Mouse (Mus musculus): Measurements from ENCODE around the gene Ndufa11. TPM values are rescaled to one million over a fixed set of nuclear protein-coding genes. Genes with fewer than 3 reads are reported as not detected.

The Ndufa11 gene
- polyA plus RNA-seq, 1 experiment from 2014 or later: 709 TPM

DNA sequence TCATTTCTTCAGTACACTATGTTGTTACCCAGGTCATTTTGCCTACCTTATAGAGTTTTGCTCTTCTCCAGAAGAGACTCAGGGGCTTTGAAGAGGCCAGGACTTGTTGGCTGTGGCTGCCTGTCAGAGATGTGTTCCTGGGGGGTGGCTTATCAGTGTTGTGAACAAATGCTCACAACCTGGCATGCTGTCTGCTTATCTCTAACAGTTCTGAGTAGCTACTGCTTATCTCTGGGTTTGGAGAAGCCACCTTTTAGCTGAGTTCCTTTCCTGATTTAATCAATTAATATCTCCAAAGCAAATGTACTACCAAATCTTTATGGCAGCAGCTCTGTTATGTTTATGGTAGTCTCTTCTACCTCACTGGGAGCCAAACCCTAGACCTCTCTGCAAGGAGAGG lies 29.5 kb upstream of the Ndufa11 start:
- Histone ChIP-seq H3K27me3 (replicated peaks) (no peaks in the 10 kb centered on the region), H3K4me3 (replicated peaks) (no peak overlapping the region), H3K4me1 (peaks cover 20% of the 10 kb centered on the region), H3K9ac (replicated peaks) (no peak overlapping the region), H3K36me3 (peaks cover 51% of the 10 kb centered on the region), H3K9me3 (replicated peaks) (no peaks in the 10 kb centered on the region), H3K4me2 (no peak overlapping the region), H3K27ac (replicated peaks) (no peak overlapping the region)
- no peak for ATAC-seq (ENCODE audit: low FRiP score)

- H3K4me2 ChIP-seq: no peak overlapping the region
- H3K36me3 ChIP-seq: peaks cover 54% of the 10 kb centered on the region
- H3K9ac ChIP-seq (replicated peaks): no peak overlapping the region
- no peaks in the 10 kb centered on the region for H3K27me3 ChIP-seq (replicated peaks)
- H3K4me3 ChIP-seq (replicated peaks): no peak overlapping the region
- WGBS: 94% methylated on average over 2 of the region's 2 CpGs
- H3K4me1 ChIP-seq: peaks cover 24% of the 10 kb centered on the region
- no peak overlapping the region for H3K27ac ChIP-seq (replicated peaks)
- ATAC-seq (ENCODE audit: low FRiP score): no peak
- no peaks in the 10 kb centered on the region for H3K9me3 ChIP-seq (replicated peaks)
These were observed 28.9 kb upstream of the Ndufa11 start for GRCm38 (mm10) chr17:56688689-56689088.

- Histone ChIP-seq H3K9ac (replicated peaks) (no peak overlapping the region), H3K9me3 (replicated peaks) (no peaks in the 10 kb centered on the region), H3K4me2 (no peak overlapping the region), H3K4me3 (replicated peaks) (no peak overlapping the region), H3K27me3 (replicated peaks) (no peaks in the 10 kb centered on the region), H3K27ac (replicated peaks) (peak overlapping the region; percentile 56), H3K4me1 (peaks cover 28% of the 10 kb centered on the region), H3K36me3 (peaks cover 58% of the 10 kb centered on the region)
- 20% methylated on average over 1 of the region's 1 CpGs for WGBS
- no peak for ATAC-seq (ENCODE audit: low FRiP score)
These were observed 24.2 kb upstream of the Ndufa11 start for GRCm38 (mm10) chr17:56693395-56693794.

- H3K27ac ChIP-seq (replicated peaks): peak overlapping the region; percentile 56
- H3K36me3 ChIP-seq: peaks cover 58% of the 10 kb centered on the region
- H3K9ac ChIP-seq (replicated peaks): no peak overlapping the region
- H3K9me3 ChIP-seq (replicated peaks): no peaks in the 10 kb centered on the region
- H3K4me1 ChIP-seq: peaks cover 28% of the 10 kb centered on the region
- H3K4me2 ChIP-seq: no peak overlapping the region
- H3K27me3 ChIP-seq (replicated peaks): no peaks in the 10 kb centered on the region
- 36% methylated on average over 6 of the region's 6 CpGs for WGBS
- peak; percentile 51 for ATAC-seq (ENCODE audit: low FRiP score)
- H3K4me3 ChIP-seq (replicated peaks): no peak overlapping the region
These were observed 23.7 kb upstream of the Ndufa11 start for GRCm38 (mm10) chr17:56693851-56694310.

DNA sequence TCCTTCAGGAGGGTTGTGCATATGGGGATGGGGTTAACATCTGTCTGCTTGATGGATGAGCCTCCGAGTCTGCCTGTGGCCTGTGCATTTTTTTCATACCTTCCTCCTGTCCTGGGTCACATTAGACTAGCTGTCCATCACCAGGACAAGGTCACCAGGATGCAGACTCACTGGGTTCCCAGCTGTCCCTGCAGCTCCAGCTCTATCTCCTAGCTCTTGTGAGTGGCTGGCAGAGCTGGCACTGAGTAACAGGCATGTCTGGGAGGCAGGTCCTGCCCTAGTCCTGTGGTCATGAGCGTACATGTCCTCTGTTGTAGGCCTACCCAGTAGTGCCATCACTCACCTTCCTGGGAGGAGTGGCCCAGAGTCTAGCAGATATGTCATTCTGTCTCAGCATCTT lies 17.1 kb upstream of the Ndufa11 start:
- Histone ChIP-seq H3K4me3 (replicated peaks) (no peak overlapping the region), H3K4me2 (no peak overlapping the region), H3K4me1 (0 out of 2 replicates have a peak, but pooled peaks cover under 1% of the 10 kb centered on the region), H3K27me3 (replicated peaks) (no peaks in the 10 kb centered on the region), H3K27ac (replicated peaks) (no peak overlapping the region), H3K9ac (replicated peaks) (no peak overlapping the region), H3K9me3 (replicated peaks) (no peaks in the 10 kb centered on the region), H3K36me3 (peaks cover 92% of the 10 kb centered on the region)
- no peak for ATAC-seq (ENCODE audit: low FRiP score)
- WGBS: 90% methylated on average over 2 of the region's 2 CpGs

- no peak for ATAC-seq (ENCODE audit: low FRiP score)
- Histone ChIP-seq H3K4me3 (replicated peaks) (no peak overlapping the region), H3K27me3 (replicated peaks) (no peaks in the 10 kb centered on the region), H3K4me2 (no peak overlapping the region), H3K9ac (replicated peaks) (no peak overlapping the region), H3K36me3 (peaks cover 95% of the 10 kb centered on the region), H3K27ac (replicated peaks) (no peak overlapping the region), H3K4me1 (no peaks in the 10 kb centered on the region), H3K9me3 (replicated peaks) (no peaks in the 10 kb centered on the region)
- 85% methylated on average over 4 of the region's 4 CpGs for WGBS
These were observed 14.5 kb upstream of the Ndufa11 start for GRCm38 (mm10) chr17:56703038-56703437.

DNA sequence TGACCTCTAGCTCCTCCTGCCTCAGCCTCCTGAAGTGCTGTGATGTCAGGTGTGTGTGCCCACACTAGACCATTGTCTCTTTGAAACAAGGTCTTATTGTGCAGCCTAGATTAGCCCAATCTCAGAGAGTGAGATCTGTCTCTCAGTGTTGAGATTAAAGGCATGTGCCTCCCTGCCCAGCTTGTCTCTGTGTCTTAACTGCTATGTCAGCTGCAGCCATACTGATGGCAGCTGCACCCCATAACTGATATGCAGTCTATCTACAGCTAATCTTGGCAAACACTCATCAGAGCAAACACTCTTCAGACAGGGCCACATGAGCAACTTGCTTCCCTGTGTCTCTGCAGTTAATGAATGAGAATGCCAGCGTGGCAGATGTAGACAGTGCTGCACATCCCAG lies 11.1 kb upstream of the Ndufa11 start:
- H3K4me2 ChIP-seq: no peak overlapping the region
- H3K9ac ChIP-seq (replicated peaks): no peak overlapping the region
- no peak for ATAC-seq (ENCODE audit: low FRiP score)
- H3K4me1 ChIP-seq: no peaks in the 10 kb centered on the region
- no peaks in the 10 kb centered on the region for H3K9me3 ChIP-seq (replicated peaks)
- H3K36me3 ChIP-seq: peaks cover 95% of the 10 kb centered on the region
- H3K4me3 ChIP-seq (replicated peaks): no peak overlapping the region
- H3K27ac ChIP-seq (replicated peaks): no peak overlapping the region
- 94% methylated on average over 1 of the region's 1 CpGs for WGBS
- no peaks in the 10 kb centered on the region for H3K27me3 ChIP-seq (replicated peaks)

GRCm38 (mm10) chr17:56708692-56709091 lies 8.9 kb upstream of the Ndufa11 start:
- Histone ChIP-seq H3K9ac (replicated peaks) (no peak overlapping the region), H3K4me1 (no peaks in the 10 kb centered on the region), H3K27me3 (replicated peaks) (no peaks in the 10 kb centered on the region), H3K36me3 (peaks cover 94% of the 10 kb centered on the region), H3K4me3 (replicated peaks) (no peak overlapping the region), H3K9me3 (replicated peaks) (no peaks in the 10 kb centered on the region), H3K27ac (replicated peaks) (no peak overlapping the region), H3K4me2 (no peak overlapping the region)
- no peak for ATAC-seq (ENCODE audit: low FRiP score)
- WGBS: 79% methylated on average over 4 of the region's 4 CpGs

DNA sequence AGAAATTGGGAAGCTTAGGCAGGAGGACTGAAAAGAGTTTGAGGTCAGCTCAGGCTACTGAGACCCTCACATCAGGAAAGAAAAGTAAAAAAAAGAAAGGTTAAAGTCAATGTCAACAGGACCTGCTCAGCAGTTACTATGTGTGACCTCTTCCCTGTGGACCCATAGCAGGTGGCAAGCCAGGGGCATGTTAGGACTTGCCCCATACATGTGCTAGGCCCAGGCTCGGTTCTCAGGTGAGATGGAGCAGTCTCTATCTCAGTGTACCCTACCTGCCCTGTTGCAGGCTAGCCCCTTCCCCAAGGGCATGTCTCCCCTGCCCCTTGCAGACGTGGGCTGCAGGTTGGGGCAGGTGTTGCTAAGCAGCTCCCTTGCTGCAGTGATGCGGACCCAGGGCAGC lies 7.9 kb upstream of the Ndufa11 start:
- H3K4me1 ChIP-seq: no peaks in the 10 kb centered on the region
- H3K27ac ChIP-seq (replicated peaks): no peak overlapping the region
- no peaks in the 10 kb centered on the region for H3K27me3 ChIP-seq (replicated peaks)
- no peak overlapping the region for H3K4me3 ChIP-seq (replicated peaks)
- H3K9me3 ChIP-seq (replicated peaks): no peaks in the 10 kb centered on the region
- ATAC-seq (ENCODE audit: low FRiP score): no peak
- H3K9ac ChIP-seq (replicated peaks): no peak overlapping the region
- peaks cover 86% of the 10 kb centered on the region for H3K36me3 ChIP-seq
- 80% methylated on average over 3 of the region's 3 CpGs for WGBS
- H3K4me2 ChIP-seq: no peak overlapping the region

DNA sequence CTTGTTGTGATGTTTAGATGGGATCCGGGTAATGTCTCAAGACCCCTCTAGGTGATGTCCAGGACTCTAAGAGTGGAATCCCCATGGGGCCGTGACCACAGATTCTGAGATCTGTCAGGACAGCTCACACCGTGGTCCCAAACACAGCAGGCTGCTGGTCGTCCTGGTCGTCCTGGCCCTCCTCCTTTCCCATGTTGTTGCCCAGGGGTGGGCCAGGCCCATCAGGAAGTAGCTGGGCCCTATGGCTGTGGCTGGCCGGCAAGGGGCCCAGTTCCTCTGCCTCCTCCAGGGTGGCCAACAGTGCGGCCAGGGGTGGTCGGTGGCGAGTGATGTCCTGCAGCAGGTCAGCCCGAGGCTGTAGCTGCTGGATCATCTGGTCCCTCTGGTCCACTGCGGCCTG lies 2.2 kb upstream of the Ndufa11 start:
- peaks cover 36% of the 10 kb centered on the region for H3K4me1 ChIP-seq
- peaks cover 32% of the 10 kb centered on the region for H3K36me3 ChIP-seq
- H3K9me3 ChIP-seq (replicated peaks): no peaks in the 10 kb centered on the region
- H3K27ac ChIP-seq (replicated peaks): no peak overlapping the region
- 68% methylated on average over 11 of the region's 11 CpGs for WGBS
- H3K4me2 ChIP-seq: peak overlapping the region; percentile 75
- peak overlapping the region; percentile 65; the same call in 1 of the 2 replicates for H3K4me3 ChIP-seq (replicated peaks)
- no peaks in the 10 kb centered on the region for H3K27me3 ChIP-seq (replicated peaks)
- no peak for ATAC-seq (ENCODE audit: low FRiP score)
- H3K9ac ChIP-seq (replicated peaks): 0 out of 2 replicates have a peak overlapping the region, but pooled peaks have one; percentile 10

- 0 out of 2 replicates have a peak, but pooled peaks have one; percentile 1 for ATAC-seq (ENCODE audit: low FRiP score)
- H3K4me2 ChIP-seq: peak overlapping the region; percentile 75
These were observed 1.5 kb upstream of the Ndufa11 start for GRCm38 (mm10) chr17:56715914-56716654.

DNA sequence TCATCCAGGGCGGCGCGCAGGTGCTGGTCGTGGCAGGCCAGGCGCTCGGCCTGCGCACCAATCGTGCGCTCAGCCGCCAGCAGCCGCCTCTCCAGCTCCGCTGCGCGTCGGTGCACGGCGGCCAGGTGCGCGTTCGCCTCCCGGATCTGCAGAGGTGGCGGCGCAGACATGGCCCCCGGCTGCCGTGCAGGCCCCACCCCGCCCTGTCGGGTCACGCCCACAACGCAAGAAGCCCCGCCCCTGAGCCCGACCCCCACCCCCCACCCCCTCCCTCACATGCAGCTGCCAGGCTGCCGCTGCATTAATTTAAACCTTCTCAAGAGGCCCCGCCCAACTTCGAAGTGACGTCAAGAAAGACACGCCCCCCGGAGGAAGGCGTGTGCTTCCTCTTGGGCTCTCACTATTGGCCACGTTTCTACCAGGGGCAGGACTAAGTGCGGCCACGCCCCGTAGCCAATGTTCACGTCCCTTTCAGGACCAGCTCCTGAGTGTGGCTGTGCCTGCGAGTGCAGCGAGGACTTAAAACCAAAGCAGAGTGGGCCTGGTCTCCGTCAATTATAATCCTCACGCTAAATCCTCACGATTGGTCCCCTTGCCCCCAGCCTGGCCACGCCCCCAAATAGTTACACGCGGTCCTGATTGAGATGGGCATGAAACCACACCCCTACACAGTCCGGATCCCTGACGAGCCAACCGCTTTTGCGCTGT lies 758 bp upstream of the Ndufa11 start:
- ATAC-seq (ENCODE audit: low FRiP score): peak; percentile 93
- no peaks in the 10 kb centered on the region for H3K9me3 ChIP-seq (replicated peaks)
- peak overlapping the region; percentile 75 for H3K4me2 ChIP-seq
- H3K4me3 ChIP-seq (replicated peaks): peak overlapping the region; percentile 65
- H3K27ac ChIP-seq (replicated peaks): peak overlapping the region; percentile 89
- WGBS: under 1% methylated on average over 54 of the region's 55 CpGs
- H3K4me1 ChIP-seq: peaks cover 39% of the 10 kb centered on the region
- no peaks in the 10 kb centered on the region for H3K27me3 ChIP-seq (replicated peaks)
- peaks cover 30% of the 10 kb centered on the region for H3K36me3 ChIP-seq
- peak overlapping the region; percentile 80 for H3K9ac ChIP-seq (replicated peaks)

More at GRCm38 (mm10) chr17:56715914-56716654, 1.5 kb upstream of the Ndufa11 start:
- Histone ChIP-seq H3K4me3 (replicated peaks) (peak overlapping the region; percentile 65), H3K4me1 (peaks cover 39% of the 10 kb centered on the region), H3K9me3 (replicated peaks) (no peaks in the 10 kb centered on the region), H3K9ac (replicated peaks) (peak overlapping the region; percentile 76), H3K27ac (replicated peaks) (peak overlapping the region; percentile 89), H3K27me3 (replicated peaks) (no peaks in the 10 kb centered on the region), H3K36me3 (peaks cover 30% of the 10 kb centered on the region)
- WGBS: 24% methylated on average over 22 of the region's 22 CpGs
